ENCODE assay signal across 10 mouse cellular contexts in the genomic region with DNA sequence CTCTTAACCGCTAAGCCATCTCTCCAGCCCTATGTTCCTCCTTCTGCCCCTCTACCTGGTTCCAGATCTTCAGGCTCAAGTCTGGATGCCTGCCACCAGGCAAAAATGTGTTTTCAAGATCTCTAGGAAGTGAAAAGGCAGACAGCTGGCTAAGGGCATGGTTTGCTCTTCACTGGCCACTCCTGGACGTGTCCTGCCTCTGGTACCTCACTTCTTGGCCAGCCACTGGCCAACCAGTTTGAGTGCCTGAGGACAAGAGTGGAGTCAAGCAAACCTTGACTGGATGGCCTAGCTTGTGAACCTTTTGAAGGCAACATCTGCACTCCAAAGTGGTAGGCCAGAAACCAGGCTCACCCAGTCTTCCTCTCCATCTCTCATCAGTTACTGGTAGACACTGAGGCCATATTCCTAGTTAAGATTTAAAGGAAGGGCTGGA. TPM values are rescaled to one million over a fixed set of nuclear protein-coding genes. Genes with fewer than 3 reads are reported as not detected.
DNase-seq lines count a peak whose midpoint lies in the region; ATAC-seq and TF ChIP-seq lines count a peak whose summit lies in the region.
"Had no signal": no experiment of that assay in that cellular context is flagged by ENCODE, and none has a peak within 500 bp of the region (broad histone marks: within the 10 kb centered on the region; RNA-seq: fewer than 3 reads in every experiment).

No protein-coding gene starts in this region.

- TF ChIP-seq EP300 in stomach, postnatal 0 days (optimal IDR thresholded peaks at IDR 0.05), result no peak

- no peak for ATAC-seq in heart, embryonic 11.5 days (replicated peaks; ENCODE audit: insufficient number of reproducible peaks, low FRiP score, low TSS enrichment)
- no peak for ATAC-seq in neural tube, embryonic 11.5 days (ENCODE audit: insufficient read depth, low FRiP score, low TSS enrichment)
- no peak for ATAC-seq in hindbrain, embryonic 14.5 days (ENCODE audit: low FRiP score)
- ATAC-seq in stomach, postnatal 0 days (ENCODE audit: low FRiP score, low TSS enrichment), result peak; percentile 13
- ATAC-seq in intestine, postnatal 0 days, result no peak

- 75% methylated on average over 2 of the region's 2 CpGs for WGBS in heart, embryonic 10.5 days
- WGBS in heart, embryonic 11.5 days (ENCODE audit: insufficient replicate concordance), result 78% methylated on average over 2 of the region's 2 CpGs
- 81% methylated on average over 2 of the region's 2 CpGs for WGBS in neural tube, embryonic 11.5 days
- WGBS in hindbrain, embryonic 14.5 days, result 88% methylated on average over 2 of the region's 2 CpGs
- WGBS in stomach, postnatal 0 days, result 78% methylated on average over 2 of the region's 2 CpGs
- 82% methylated on average over 2 of the region's 2 CpGs for WGBS in intestine, postnatal 0 days

- intact Hi-C loops in left cerebral cortex, postnatal 36 days (cut with DNase I), result no loop called here

- H3K4me3 ChIP-seq in heart, embryonic 10.5 days, result 0 out of 2 replicates have a peak overlapping the region, but pooled peaks have one; percentile 12
- no peak overlapping the region for H3K4me3 ChIP-seq in heart, embryonic 11.5 days (ENCODE audit: low read depth, low read length)
- no peak overlapping the region for H3K4me3 ChIP-seq in neural tube, embryonic 11.5 days (ENCODE audit: low read depth, low read length)
- H3K4me3 ChIP-seq in hindbrain, embryonic 14.5 days (replicated peaks; ENCODE audit: low read length), result no peak overlapping the region
- H3K4me3 ChIP-seq in stomach, postnatal 0 days (ENCODE audit: low read depth, low read length), result no peak overlapping the region
- no peak overlapping the region for H3K4me3 ChIP-seq in intestine, postnatal 0 days (ENCODE audit: low read depth, low read length)
- H3K4me3 ChIP-seq: hindbrain, embryonic 15.5 days had no signal

- no peak; the same call in 1 of the 2 replicates for TF ChIP-seq CTCF in stomach, postnatal 0 days (IDR thresholded peaks at IDR 0.05; ENCODE audit: low read depth)
- TF ChIP-seq CTCF in intestine, postnatal 0 days (IDR thresholded peaks at IDR 0.05; ENCODE audit: low read depth), result no peak

- H3K9me3 ChIP-seq in heart, embryonic 10.5 days, result no peaks in the 10 kb centered on the region
- H3K9me3 ChIP-seq in heart, embryonic 11.5 days (replicated peaks; ENCODE audit: control insufficient read depth, low read length), result no peaks in the 10 kb centered on the region
- H3K9me3 ChIP-seq in neural tube, embryonic 11.5 days (ENCODE audit: control insufficient read depth, low read length), result no peaks in the 10 kb centered on the region
- no peaks in the 10 kb centered on the region for H3K9me3 ChIP-seq in hindbrain, embryonic 14.5 days (ENCODE audit: control insufficient read depth, low read length)
- H3K9me3 ChIP-seq in stomach, postnatal 0 days (ENCODE audit: control insufficient read depth, low read length), result no peaks in the 10 kb centered on the region
- H3K9me3 ChIP-seq in intestine, postnatal 0 days (ENCODE audit: control insufficient read depth), result no peaks in the 10 kb centered on the region
- H3K9me3 ChIP-seq: hindbrain, embryonic 15.5 days had no signal

- no peak overlapping the region for H3K4me2 ChIP-seq in heart, embryonic 11.5 days
- H3K4me2 ChIP-seq in neural tube, embryonic 11.5 days (ENCODE audit: low read depth), result no peak overlapping the region
- H3K4me2 ChIP-seq in hindbrain, embryonic 14.5 days (replicated peaks), result no peak overlapping the region
- H3K4me2 ChIP-seq in stomach, postnatal 0 days (replicated peaks; ENCODE audit: low read depth), result no peak overlapping the region
- no peak overlapping the region for H3K4me2 ChIP-seq in intestine, postnatal 0 days (replicated peaks; ENCODE audit: low read depth)
- H3K4me2 ChIP-seq: hindbrain, embryonic 15.5 days; lung, embryonic 14.5 days had no signal

- no peak overlapping the region for H3K9ac ChIP-seq in heart, embryonic 11.5 days (ENCODE audit: low read depth, low read length)
- H3K9ac ChIP-seq in neural tube, embryonic 11.5 days (ENCODE audit: low read length), result no peak overlapping the region
- no peak overlapping the region for H3K9ac ChIP-seq in hindbrain, embryonic 14.5 days
- H3K9ac ChIP-seq in stomach, postnatal 0 days (ENCODE audit: low read length), result no peak overlapping the region
- no peak overlapping the region for H3K9ac ChIP-seq in intestine, postnatal 0 days (ENCODE audit: low read depth, low read length)
- H3K9ac ChIP-seq: hindbrain, embryonic 15.5 days; lung, embryonic 14.5 days had no signal

- peaks cover 24% of the 10 kb centered on the region for H3K36me3 ChIP-seq in heart, embryonic 10.5 days
- peaks cover 2% of the 10 kb centered on the region; the same call in 1 of the 2 replicates for H3K36me3 ChIP-seq in heart, embryonic 11.5 days (ENCODE audit: control insufficient read depth, insufficient read depth, low read length)
- no peaks in the 10 kb centered on the region for H3K36me3 ChIP-seq in neural tube, embryonic 11.5 days (ENCODE audit: control insufficient read depth, insufficient read depth, low read length)
- H3K36me3 ChIP-seq in hindbrain, embryonic 14.5 days (replicated peaks; ENCODE audit: control insufficient read depth, insufficient read depth), result peaks cover 33% of the 10 kb centered on the region
- peaks cover 9% of the 10 kb centered on the region for H3K36me3 ChIP-seq in stomach, postnatal 0 days (ENCODE audit: control insufficient read depth, insufficient read depth, low read length)
- H3K36me3 ChIP-seq in intestine, postnatal 0 days (ENCODE audit: control insufficient read depth, insufficient read depth), result peaks cover 14% of the 10 kb centered on the region

- H3K27me3 ChIP-seq in heart, embryonic 10.5 days (ENCODE audit: insufficient read depth, poor library complexity, severe bottlenecking), result no peaks in the 10 kb centered on the region
- no peaks in the 10 kb centered on the region for H3K27me3 ChIP-seq in heart, embryonic 11.5 days (ENCODE audit: control insufficient read depth, insufficient read depth, low read length)
- no peaks in the 10 kb centered on the region for H3K27me3 ChIP-seq in neural tube, embryonic 11.5 days (ENCODE audit: control insufficient read depth, insufficient read depth, low read length)
- no peaks in the 10 kb centered on the region for H3K27me3 ChIP-seq in hindbrain, embryonic 14.5 days (ENCODE audit: control insufficient read depth, insufficient read depth, low read length)
- no peaks in the 10 kb centered on the region for H3K27me3 ChIP-seq in stomach, postnatal 0 days (ENCODE audit: control insufficient read depth, insufficient read depth, low read length)
- no peaks in the 10 kb centered on the region for H3K27me3 ChIP-seq in intestine, postnatal 0 days (replicated peaks; ENCODE audit: control insufficient read depth, insufficient read depth, low read length)
- H3K27me3 ChIP-seq: hindbrain, embryonic 15.5 days had no signal

- no peaks in the 10 kb centered on the region for H3K4me1 ChIP-seq in heart, embryonic 10.5 days
- H3K4me1 ChIP-seq in heart, embryonic 11.5 days (ENCODE audit: control insufficient read depth, insufficient read depth, low read length), result peaks cover 4% of the 10 kb centered on the region; the same call in 1 of the 2 replicates
- H3K4me1 ChIP-seq in neural tube, embryonic 11.5 days (ENCODE audit: control insufficient read depth, insufficient read depth, low read length), result peaks cover 2% of the 10 kb centered on the region; the same call in 1 of the 2 replicates
- peaks cover 16% of the 10 kb centered on the region for H3K4me1 ChIP-seq in hindbrain, embryonic 14.5 days (replicated peaks; ENCODE audit: control insufficient read depth, insufficient read depth, low read length)
- no peaks in the 10 kb centered on the region for H3K4me1 ChIP-seq in stomach, postnatal 0 days (replicated peaks; ENCODE audit: control insufficient read depth, insufficient read depth)
- H3K4me1 ChIP-seq in intestine, postnatal 0 days (replicated peaks; ENCODE audit: control insufficient read depth, insufficient read depth, low read length), result no peaks in the 10 kb centered on the region

- DNase-seq in heart, embryonic 10.5 days (ENCODE audit: low spot score), result no peak
- DNase-seq in neural tube, embryonic 11.5 days (ENCODE audit: low spot score), result peak; percentile 53
- DNase-seq in neural tube, embryonic 10.5 days (ENCODE audit: extremely low spot score, low spot score), result no peak
- no peak for DNase-seq in hindbrain, embryonic 14.5 days (ENCODE audit: low spot score)
- peak; percentile 66 for DNase-seq in stomach, postnatal 0 days (ENCODE audit: low spot score)
- no peak for DNase-seq in left cerebral cortex, postnatal 36 days (ENCODE audit: low spot score in 2 of 2)

- no peak overlapping the region for H3K27ac ChIP-seq in heart, embryonic 10.5 days
- H3K27ac ChIP-seq in heart, embryonic 11.5 days (ENCODE audit: low read depth, low read length), result no peak overlapping the region
- no peak overlapping the region for H3K27ac ChIP-seq in neural tube, embryonic 11.5 days (ENCODE audit: low read depth, low read length)
- H3K27ac ChIP-seq in hindbrain, embryonic 14.5 days, result 0 out of 2 replicates have a peak overlapping the region, but pooled peaks have one; percentile 7
- H3K27ac ChIP-seq in stomach, postnatal 0 days (replicated peaks), result no peak overlapping the region
- no peak overlapping the region for H3K27ac ChIP-seq in intestine, postnatal 0 days (ENCODE audit: low read depth, low read length)

RNA-seq across cellular contexts. Expression of a gene that starts 7.5 kb away (rescaled TPM):
- 202 and 273 TPM in 2 replicates for polyA plus RNA-seq in heart, embryonic 10.5 days (2016; fragmentation: Nextera tagmentation; extraction: Ambion mirVana)
- polyA plus RNA-seq in heart, embryonic 11.5 days (2014; fragmentation: Nextera tagmentation; extraction: Ambion mirVana), result 137 and 151 TPM in 2 replicates
- polyA plus RNA-seq in neural tube, embryonic 11.5 days (2014; fragmentation: Nextera tagmentation; extraction: Ambion mirVana), result 122 and 124 TPM in 2 replicates
- 48.6 and 54.4 TPM in 2 replicates for polyA plus RNA-seq in hindbrain, embryonic 14.5 days (2014; fragmentation: Nextera tagmentation; extraction: Ambion mirVana)
- polyA plus RNA-seq in stomach, postnatal 0 days (2015; fragmentation: Nextera tagmentation; extraction: Ambion mirVana), result 119 and 126 TPM in 2 replicates
- 10 to 100 TPM; 15.8 to 18.6 TPM for total RNA-seq in left cerebral cortex, postnatal 36 days (2021)
- 387 and 418 TPM in 2 replicates for polyA plus RNA-seq in intestine, postnatal 0 days (2015; fragmentation: Nextera tagmentation; extraction: Ambion mirVana)

RNA-seq across cellular contexts. Expression of a gene that starts 7.8 kb away (rescaled TPM):
- polyA plus RNA-seq in heart, embryonic 10.5 days (2016; fragmentation: Nextera tagmentation; extraction: Ambion mirVana), result 684 and 1,078 TPM in 2 replicates
- polyA plus RNA-seq in heart, embryonic 11.5 days (2014; fragmentation: Nextera tagmentation; extraction: Ambion mirVana), result 734 and 757 TPM in 2 replicates
- 1,827 and 1,865 TPM in 2 replicates for polyA plus RNA-seq in neural tube, embryonic 11.5 days (2014; fragmentation: Nextera tagmentation; extraction: Ambion mirVana)
- polyA plus RNA-seq in hindbrain, embryonic 14.5 days (2014; fragmentation: Nextera tagmentation; extraction: Ambion mirVana), result 1,746 and 2,054 TPM in 2 replicates
- polyA plus RNA-seq in stomach, postnatal 0 days (2015; fragmentation: Nextera tagmentation; extraction: Ambion mirVana), result 1,343 and 1,357 TPM in 2 replicates
- 100 to 1,000 TPM; 253 to 254 TPM for total RNA-seq in left cerebral cortex, postnatal 36 days (2021)
- 1,144 and 1,190 TPM in 2 replicates for polyA plus RNA-seq in intestine, postnatal 0 days (2015; fragmentation: Nextera tagmentation; extraction: Ambion mirVana)

RNA-seq across cellular contexts. Expression of a gene that starts 10.1 kb away (rescaled TPM):
- polyA plus RNA-seq in heart, embryonic 10.5 days (2016; fragmentation: Nextera tagmentation; extraction: Ambion mirVana), result 33.3 and 37.1 TPM in 2 replicates
- polyA plus RNA-seq in heart, embryonic 11.5 days (2014; fragmentation: Nextera tagmentation; extraction: Ambion mirVana), result 18.7 and 20.0 TPM in 2 replicates
- 30.3 and 34.4 TPM in 2 replicates for polyA plus RNA-seq in neural tube, embryonic 11.5 days (2014; fragmentation: Nextera tagmentation; extraction: Ambion mirVana)
- 25.6 and 29.3 TPM in 2 replicates for polyA plus RNA-seq in hindbrain, embryonic 14.5 days (2014; fragmentation: Nextera tagmentation; extraction: Ambion mirVana)
- polyA plus RNA-seq in stomach, postnatal 0 days (2015; fragmentation: Nextera tagmentation; extraction: Ambion mirVana), result 8.3 and 9.1 TPM in 2 replicates
- total RNA-seq in left cerebral cortex, postnatal 36 days (2021), result 10 to 100 TPM; 18.9 to 27.0 TPM
- 7.4 and 8.8 TPM in 2 replicates for polyA plus RNA-seq in intestine, postnatal 0 days (2015; fragmentation: Nextera tagmentation; extraction: Ambion mirVana)

RNA-seq across cellular contexts. Expression of a gene that starts 45.5 kb away (rescaled TPM):
- polyA plus RNA-seq in heart, embryonic 10.5 days (2016; fragmentation: Nextera tagmentation; extraction: Ambion mirVana), result 0.67 and 1.1 TPM in 2 replicates
- 0.51 and 0.80 TPM in 2 replicates for polyA plus RNA-seq in heart, embryonic 11.5 days (2014; fragmentation: Nextera tagmentation; extraction: Ambion mirVana)
- polyA plus RNA-seq in neural tube, embryonic 11.5 days (2014; fragmentation: Nextera tagmentation; extraction: Ambion mirVana), result 0.58 and 0.72 TPM in 2 replicates
- 1.5 and 1.6 TPM in 2 replicates for polyA plus RNA-seq in hindbrain, embryonic 14.5 days (2014; fragmentation: Nextera tagmentation; extraction: Ambion mirVana)
- polyA plus RNA-seq in stomach, postnatal 0 days (2015; fragmentation: Nextera tagmentation; extraction: Ambion mirVana), result 12.7 and 14.6 TPM in 2 replicates
- total RNA-seq in left cerebral cortex, postnatal 36 days (2021), result 1 to 10 TPM; 5.1 to 7.3 TPM
- 16.6 and 17.8 TPM in 2 replicates for polyA plus RNA-seq in intestine, postnatal 0 days (2015; fragmentation: Nextera tagmentation; extraction: Ambion mirVana)

RNA-seq across cellular contexts. Expression of a gene that starts 57.8 kb away (rescaled TPM):
- polyA plus RNA-seq in heart, embryonic 10.5 days (2016; fragmentation: Nextera tagmentation; extraction: Ambion mirVana), result 6.1 and 7.2 TPM in 2 replicates
- polyA plus RNA-seq in heart, embryonic 11.5 days (2014; fragmentation: Nextera tagmentation; extraction: Ambion mirVana), result 2.3 and 2.6 TPM in 2 replicates
- 1.3 and 1.5 TPM in 2 replicates for polyA plus RNA-seq in neural tube, embryonic 11.5 days (2014; fragmentation: Nextera tagmentation; extraction: Ambion mirVana)
- 0.75 and 0.83 TPM in 2 replicates for polyA plus RNA-seq in hindbrain, embryonic 14.5 days (2014; fragmentation: Nextera tagmentation; extraction: Ambion mirVana)
- polyA plus RNA-seq in stomach, postnatal 0 days (2015; fragmentation: Nextera tagmentation; extraction: Ambion mirVana), result 2.3 and 2.8 TPM in 2 replicates
- total RNA-seq in left cerebral cortex, postnatal 36 days (2021), result 1 to 10 TPM in 1 of 2 experiments, under 1 TPM in 1; 0.93 to 1.0 TPM
- polyA plus RNA-seq in intestine, postnatal 0 days (2015; fragmentation: Nextera tagmentation; extraction: Ambion mirVana), result 1.1 and 1.2 TPM in 2 replicates

Comparison
In these comparisons a context has a peak if more than half of its experiments do, and no peak if none do; other contexts are left out.
1. DNase-seq: peak in neural tube, embryonic 11.5 days (single experiment) and stomach, postnatal 0 days (single experiment); none in heart, embryonic 10.5 days (single experiment), neural tube, embryonic 10.5 days (single experiment), hindbrain, embryonic 14.5 days (single experiment) and left cerebral cortex, postnatal 36 days (0 of 2).